Mouse (Mus musculus) activated CD4-positive, CD25-positive, alpha-beta regulatory T cell, adult 4 months (primary cell): ENCODE measurements around the gene Ptpro. TPM values are rescaled to one million over a fixed set of nuclear protein-coding genes. Genes with fewer than 3 reads are reported as not detected.

ENCODE experiments used
- ATAC-seq: one replicate; pipeline ENCODE4 v1.8.0; 2017
- polyA plus RNA-seq, 2 experiments: library from polyadenylated mRNA; unstranded; fragments of 100-300 nt; shearing (Covaris generic); gene quantifications; one replicate each; pipeline ENCODE4 v1.2.1; 2017

Gene Ptpro
- polyA plus RNA-seq, 2 experiments from 2014 or later: 0.17 TPM; not detected in 1

- no peak for ATAC-seq
Measured at GRCm38 (mm10) chr6:137504052-137504451, 251.9 kb downstream of the Ptpro start.

GRCm38 (mm10) chr6:137505555-137506227, 253.6 kb downstream of the Ptpro start:
- no peak for ATAC-seq

- no peak for ATAC-seq
Measured at GRCm38 (mm10) chr6:137506563-137506962, 254.4 kb downstream of the Ptpro start.

GRCm38 (mm10) chr6:137508936-137509335, 256.8 kb downstream of the Ptpro start:
- ATAC-seq: no peak

- no peak for ATAC-seq
Measured at GRCm38 (mm10) chr6:137509341-137510045, 257.4 kb downstream of the Ptpro start.

- no peak for ATAC-seq
Measured at GRCm38 (mm10) chr6:137512753-137513152, 260.6 kb downstream of the Ptpro start.

Other genes starting within 250 kb of the Ptpro start
- not detected for gene Rerg, start 81.8 kb upstream of the Ptpro start, polyA plus RNA-seq